Mouse (Mus musculus) thymus, adult 2 months (tissue): Measurements from ENCODE around the gene Traf2.

Source experiments
- CTCF ChIP-seq: fragments of 200-500 bp; IDR thresholded peaks from 2 replicates; pipeline ENCODE4 v1.5.1; 2012; ENCODE audit warnings: mild to moderate bottlenecking, control low read depth, low read length, moderate library complexity, borderline replicate concordance; ENCODE audit not compliant: control insufficient read depth, poor library complexity, insufficient read depth; ENCODE audit errors: extremely low read depth
- POLR2A ChIP-seq: fragments of 200-500 bp; IDR thresholded peaks from 2 replicates; pipeline ENCODE4 v1.6.1; 2012; ENCODE audit warnings: mild to moderate bottlenecking, low read length, control low read depth, moderate library complexity; ENCODE audit not compliant: control insufficient read depth, poor library complexity, insufficient read depth; ENCODE audit errors: extremely low read depth

DNA sequence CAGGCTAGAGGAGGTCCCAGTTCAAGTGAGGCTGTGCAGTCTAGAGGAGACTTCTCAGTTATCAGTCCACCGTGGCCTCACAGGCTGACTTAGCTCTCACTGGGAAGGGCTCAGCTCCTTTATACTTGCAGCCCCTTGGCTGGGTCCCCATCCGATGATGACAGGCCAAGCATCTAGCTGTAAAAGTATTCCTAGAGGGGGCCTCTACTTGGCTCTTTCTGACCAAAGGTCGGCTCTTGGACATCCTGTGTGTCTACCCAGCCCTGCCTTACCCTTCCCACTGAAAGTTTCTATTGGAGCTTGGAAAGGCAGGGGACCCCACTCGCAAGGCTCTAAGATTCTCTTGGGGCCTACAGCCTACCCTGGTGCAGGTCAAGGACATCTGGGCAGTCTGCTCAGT is 24.5 kb upstream of the Traf2 start:
- TF ChIP-seq POLR2A = no peak
- no peak for TF ChIP-seq CTCF
